Mouse (Mus musculus) cerebellum, adult 2 months (tissue): ENCODE data around the gene Tspo.

ENCODE experiments used
- CTCF ChIP-seq: fragments of 200-500 bp; IDR thresholded peaks from 2 replicates; pipeline ENCODE4 v1.5.1; 2011; ENCODE audit warnings: low read depth, mild to moderate bottlenecking, control low read depth, low read length, moderate library complexity, borderline replicate concordance; ENCODE audit not compliant: insufficient read depth
- POLR2A ChIP-seq: fragments of 200-500 bp; IDR thresholded peaks from 2 replicates; pipeline ENCODE4 v1.6.1; 2011; ENCODE audit warnings: low read length, control low read depth, borderline replicate concordance; ENCODE audit not compliant: insufficient read depth

DNA sequence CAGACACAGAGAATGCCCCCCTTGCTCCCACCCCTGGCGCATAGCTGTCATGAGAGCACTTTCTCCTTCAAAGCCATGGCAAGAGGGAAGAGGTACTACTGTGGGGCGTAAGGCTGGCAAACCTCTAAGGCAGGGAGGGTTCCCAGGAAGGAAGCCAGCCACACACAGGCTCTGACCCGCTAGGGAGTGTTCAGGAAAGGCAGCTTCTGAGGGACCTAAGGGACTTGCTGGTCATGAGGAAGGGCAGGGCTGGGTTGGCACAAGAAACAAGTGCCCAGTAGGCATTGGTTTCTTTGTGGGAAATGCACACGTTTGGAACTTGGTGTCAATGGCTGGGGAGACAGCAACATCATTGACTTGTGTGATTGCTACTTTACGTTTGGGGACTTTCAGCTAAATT is 2.6 kb downstream of the Tspo start:
- TF ChIP-seq POLR2A = no peak
- TF ChIP-seq CTCF = no peak
